Mouse (Mus musculus): Measurements from ENCODE around the gene Usp5.

- no peak for TF ChIP-seq ZC3H11A (IDR thresholded peaks at IDR 0.05; ENCODE audit: borderline replicate concordance, low read depth, low read length)
- TF ChIP-seq HCFC1 (IDR thresholded peaks at IDR 0.05; ENCODE audit: borderline replicate concordance, insufficient read depth, low read length) = no peak
Observed at GRCm38 (mm10) chr6:124861802-124862201, 32.5 kb upstream of the Usp5 start.
